Mouse (Mus musculus): ENCODE results near the gene Tmem97.

DNA sequence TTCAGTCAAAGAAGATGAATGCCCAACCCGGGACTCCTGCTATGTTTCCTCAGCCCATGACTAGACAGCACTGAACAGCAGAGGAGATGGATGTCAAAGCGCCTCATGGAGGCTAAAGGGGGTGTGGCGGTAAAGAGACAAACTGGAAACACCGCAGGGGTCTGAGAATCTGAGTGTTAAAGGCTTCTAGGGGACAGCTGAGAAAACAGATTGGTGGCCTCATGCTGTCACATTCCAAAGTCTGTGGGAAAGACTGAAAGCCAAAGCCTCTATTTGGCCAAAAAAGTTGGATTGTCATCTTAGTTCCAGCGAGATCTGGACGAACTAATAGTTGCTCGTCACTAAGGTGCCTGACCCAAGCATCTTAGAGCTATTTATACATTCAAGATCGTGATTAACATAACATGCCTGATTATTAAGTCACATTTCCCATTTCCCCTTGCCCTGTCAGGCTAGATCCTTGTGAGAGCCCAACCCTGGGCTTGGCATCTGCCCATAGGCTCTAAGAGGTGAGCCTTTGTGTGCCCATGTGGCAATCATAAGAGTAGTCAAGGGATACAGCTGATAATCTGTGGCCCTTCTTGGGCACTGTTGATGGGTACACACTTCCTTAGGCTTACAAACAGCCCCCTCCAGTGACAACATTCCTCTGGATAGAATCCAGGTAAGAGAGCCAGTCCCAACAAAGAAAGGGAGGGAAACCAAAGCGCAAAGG is 27.2 kb downstream of the Tmem97 start:
- TF ChIP-seq POLR2A (IDR thresholded peaks at IDR 0.05; ENCODE audit: low read depth, low read length) (no peak), CTCF (conservative IDR thresholded peaks at IDR 0.05; ENCODE audit: insufficient read depth, insufficient read length, low read depth, low read length) (no peak)
